Mouse (Mus musculus) retina, postnatal 1 day (tissue): ENCODE results near the gene 4921536K21Rik.
A peak's percentile ranks its signal among the peaks of the same experiment; 100 is the strongest.

Source experiments
- DNase-seq: peaks from one replicate; pipeline ENCODE4 v3.0.0-alpha.2; 2012

Gene 4921536K21Rik

DNA sequence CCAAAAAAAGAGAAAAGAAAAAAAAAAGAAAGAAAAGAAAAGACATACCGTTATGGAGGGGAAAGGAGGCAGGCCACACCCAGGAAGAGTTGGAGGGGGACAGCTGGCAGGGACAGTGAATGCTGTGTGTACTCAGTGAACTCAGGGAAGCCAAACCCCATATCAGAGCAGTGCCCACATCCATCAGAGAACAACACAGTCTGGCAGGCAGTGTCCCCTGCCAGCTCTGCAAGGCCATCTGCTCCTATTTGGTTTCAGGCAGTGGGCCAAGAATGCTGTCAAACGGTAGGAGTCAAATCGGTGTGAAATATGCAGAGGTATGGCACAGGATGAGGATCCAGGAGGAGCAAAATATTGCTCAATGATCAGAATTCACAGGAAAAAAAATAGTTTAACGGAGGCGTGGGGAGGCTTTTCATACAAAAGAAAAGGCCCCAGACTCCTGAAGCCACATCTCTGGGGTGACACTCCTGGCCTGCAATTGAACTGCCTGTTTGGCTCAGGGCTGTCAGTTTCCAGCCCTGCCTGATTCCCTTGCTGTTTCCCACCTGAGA lies 41.3 kb downstream of the 4921536K21Rik start:
- DNase-seq, result peak; percentile 65

DNA sequence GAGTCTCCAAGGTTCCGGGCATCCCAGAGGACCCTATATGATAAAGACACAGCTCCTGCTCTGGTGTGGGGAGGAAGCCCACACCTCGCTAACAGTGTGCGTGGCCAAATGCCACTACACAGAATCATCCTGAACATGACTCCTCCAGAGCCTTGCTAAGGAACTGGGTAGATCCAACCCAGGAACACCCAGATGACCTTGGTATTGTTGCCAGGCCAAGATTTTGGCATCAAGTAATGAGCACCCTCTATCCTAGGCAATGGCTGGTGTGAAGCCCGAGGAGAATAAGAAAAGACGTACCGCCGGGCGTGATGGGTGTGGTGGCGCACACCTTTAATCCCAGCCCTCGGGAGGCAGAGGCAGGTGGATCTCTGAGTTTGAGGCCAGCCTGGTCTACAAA lies 41.9 kb downstream of the 4921536K21Rik start:
- DNase-seq, result no peak

DNA sequence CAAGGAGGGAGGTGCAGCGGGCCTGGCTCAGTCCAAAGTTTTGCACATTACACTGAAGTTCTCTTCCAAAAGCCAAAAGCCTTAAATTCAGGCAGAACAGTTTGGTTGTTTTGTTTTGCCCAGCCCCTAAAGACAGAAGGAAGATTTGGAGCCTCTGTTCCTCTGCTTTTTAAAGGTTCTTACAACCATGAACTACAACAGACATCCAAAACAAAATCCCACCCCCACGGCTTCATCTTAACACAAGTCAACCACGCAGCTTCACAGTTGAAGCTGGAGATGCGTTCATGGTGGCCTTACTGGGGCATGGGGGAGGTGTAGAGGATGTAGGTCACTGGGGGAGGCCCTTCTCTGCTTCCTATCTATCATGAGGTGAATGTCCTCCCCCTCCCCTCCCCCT lies 43.0 kb downstream of the 4921536K21Rik start:
- DNase-seq, result no peak

DNA sequence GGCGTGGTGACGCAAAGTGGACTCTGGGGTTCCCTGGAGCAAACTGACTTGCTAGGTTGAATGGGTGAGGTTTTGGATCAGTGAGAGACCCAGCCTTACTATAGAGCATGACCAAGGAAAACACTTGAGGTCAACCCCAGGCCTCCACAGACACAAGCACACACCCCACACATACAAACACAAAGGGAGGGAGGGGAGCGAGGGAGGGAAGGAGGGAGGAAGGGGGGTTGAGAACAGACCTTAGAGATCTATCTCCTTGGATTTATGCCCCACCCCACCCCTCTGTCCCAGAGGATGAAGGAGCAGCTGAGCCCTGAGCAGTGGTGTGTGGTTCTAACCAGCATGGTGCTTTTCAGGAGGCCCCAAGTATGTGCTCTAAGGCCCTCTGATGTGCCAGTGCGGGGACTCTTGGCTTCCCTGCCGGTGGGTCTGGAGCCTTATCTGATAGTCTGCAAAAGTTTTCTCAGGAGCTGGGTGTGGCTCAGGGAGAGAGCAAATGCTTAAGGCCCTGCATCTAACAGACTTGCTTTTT lies 44.1 kb downstream of the 4921536K21Rik start:
- no peak for DNase-seq

DNA sequence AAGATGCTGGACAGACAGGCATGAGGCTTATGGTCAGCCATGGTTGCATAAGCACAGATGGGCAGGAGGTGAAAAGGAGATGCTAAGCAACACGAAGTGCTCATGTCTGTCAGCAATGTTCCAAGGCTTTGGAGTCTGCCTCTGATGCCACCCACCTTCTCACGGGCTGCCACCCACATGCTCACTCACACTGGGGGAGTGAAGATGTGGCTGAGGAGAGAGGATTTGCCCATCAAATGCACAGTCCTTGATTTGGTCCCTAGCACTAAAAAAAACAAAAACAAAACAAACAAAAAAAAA lies 44.6 kb downstream of the 4921536K21Rik start:
- no peak for DNase-seq

DNA sequence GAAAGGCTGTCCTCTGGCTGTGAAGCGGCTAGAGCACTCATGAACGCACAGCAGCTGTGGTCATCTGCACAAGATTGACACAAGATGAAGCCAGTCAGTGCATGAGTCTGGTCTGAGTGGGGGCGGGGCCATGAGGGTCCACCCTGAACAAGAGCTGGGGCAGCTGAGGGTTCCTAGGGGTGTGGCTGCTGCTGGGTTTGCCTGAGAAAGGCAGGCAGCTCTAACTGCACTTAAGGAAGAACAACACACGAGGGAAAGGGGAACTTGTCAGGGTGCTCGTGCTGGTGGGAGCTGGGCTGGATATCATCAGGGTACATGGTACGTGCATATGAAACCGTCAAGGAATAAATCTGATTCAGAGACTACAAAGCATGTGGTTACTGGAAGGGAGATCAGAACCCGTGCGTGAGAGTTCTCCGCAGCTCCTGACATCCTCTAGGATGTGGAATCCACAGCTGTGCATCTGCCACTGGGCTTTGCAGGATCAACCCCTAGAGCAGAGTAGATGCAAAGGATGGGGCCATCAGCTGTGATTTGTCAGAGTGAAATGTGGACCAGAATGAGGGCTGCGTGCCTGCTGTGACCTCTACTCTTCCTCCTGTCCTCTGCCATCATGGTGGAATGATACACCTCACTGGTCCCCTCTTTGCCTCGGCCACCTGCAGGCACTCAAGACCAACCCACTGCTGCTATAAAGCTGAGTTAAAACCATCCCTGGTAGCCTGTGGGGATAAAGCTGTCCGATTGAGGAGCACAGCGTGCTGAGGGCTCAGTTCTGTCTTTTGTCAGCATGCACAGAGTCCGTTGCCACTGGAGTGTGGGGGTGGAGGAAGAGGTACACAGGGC lies 45.2 kb downstream of the 4921536K21Rik start:
- peak; percentile 48 for DNase-seq

DNA sequence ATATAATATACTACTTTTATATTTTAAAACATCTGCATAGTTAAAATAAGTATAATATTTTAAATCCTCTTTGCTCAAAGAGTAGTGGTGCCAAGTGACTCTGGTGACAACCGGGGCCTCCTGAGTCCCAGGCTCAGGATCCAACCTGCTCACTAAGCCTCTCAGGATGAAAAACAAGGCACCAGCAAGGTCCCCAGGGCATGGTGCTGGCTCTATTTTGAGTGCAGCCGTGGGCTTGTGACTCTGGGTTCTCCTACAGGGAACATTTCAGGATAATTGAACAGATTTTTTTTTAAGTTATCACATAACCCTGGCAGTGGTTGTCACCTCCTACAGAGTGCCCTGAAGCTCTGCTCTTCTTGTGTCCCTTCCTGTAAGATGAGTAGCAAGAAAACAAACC lies 48.5 kb downstream of the 4921536K21Rik start:
- no peak for DNase-seq

DNA sequence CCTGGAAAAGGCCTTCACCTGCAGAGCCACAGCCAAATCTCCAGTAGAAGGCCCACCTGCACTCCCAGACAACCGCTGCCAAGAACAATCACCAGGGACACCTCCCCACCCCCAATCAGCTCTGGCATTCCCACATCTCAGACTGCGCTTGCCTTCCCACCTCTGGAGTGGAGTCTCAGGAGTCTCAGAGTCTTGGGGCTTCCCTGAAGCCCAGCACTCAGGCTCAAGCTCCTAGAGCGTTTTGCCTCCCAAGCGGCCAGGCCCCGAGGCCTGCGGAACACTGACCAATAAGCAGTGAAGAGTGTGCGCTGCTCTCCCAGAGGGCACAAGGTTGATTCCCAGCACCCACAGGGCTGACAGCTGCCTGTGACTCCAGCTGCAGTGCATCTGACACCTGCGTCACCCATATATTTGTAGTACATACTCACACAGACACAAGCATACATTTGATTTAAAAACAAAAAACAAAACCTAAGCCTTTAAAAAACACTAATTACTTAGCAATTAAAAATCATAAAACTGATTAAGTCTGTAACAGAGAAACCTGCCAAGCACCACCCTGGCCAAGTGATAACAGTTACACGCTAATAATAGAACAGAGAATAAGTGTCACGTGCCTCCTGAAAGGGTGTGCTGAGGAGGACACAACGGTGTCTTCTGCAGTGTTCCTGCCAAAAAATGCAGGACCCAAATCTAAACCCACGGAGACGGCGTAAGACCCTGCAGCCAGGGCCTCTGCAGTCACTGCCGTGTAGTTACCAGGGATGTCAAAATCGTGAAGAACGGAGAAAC lies 50.8 kb downstream of the 4921536K21Rik start:
- no peak for DNase-seq
